Mouse (Mus musculus): Measurements from ENCODE around the gene Habp2. TPM values are rescaled to one million over a fixed set of nuclear protein-coding genes. Genes with fewer than 3 reads are reported as not detected.

The Habp2 gene
- total and polyA plus RNA-seq, 2 experiments from 2014 or later: not detected

GRCm38 (mm10) chr19:56367778-56368177 lies 80.8 kb downstream of the Habp2 start:
- no peaks in the 10 kb centered on the region for H3K9me3 ChIP-seq (ENCODE audit: low read length)
- no peaks in the 10 kb centered on the region for H3K4me1 ChIP-seq (ENCODE audit: insufficient read depth)
- H3K9ac ChIP-seq: no peak overlapping the region
- no peak overlapping the region for H3K4me2 ChIP-seq (ENCODE audit: low read depth)
- DNase-seq (no peak), ATAC-seq (no peak)
- no peak overlapping the region for H3K27ac ChIP-seq (ENCODE audit: low read depth, low read length)
- no peak overlapping the region for H3K4me3 ChIP-seq (ENCODE audit: low read depth, low read length)
- no peak for TF ChIP-seq CTCF (IDR thresholded peaks at IDR 0.05; ENCODE audit: low read depth)
- WGBS: 88% methylated on average over 7 of the region's 7 CpGs
- no peaks in the 10 kb centered on the region for H3K36me3 ChIP-seq (ENCODE audit: insufficient read depth)
- H3K27me3 ChIP-seq (ENCODE audit: insufficient read depth, low read length): no peaks in the 10 kb centered on the region

GRCm38 (mm10) chr19:56368912-56369311 lies 82.0 kb downstream of the Habp2 start:
- ATAC-seq: no peak

More at GRCm38 (mm10) chr19:56368912-56369311, 82.0 kb downstream of the Habp2 start:
- H3K4me1 ChIP-seq (ENCODE audit: insufficient read depth): no peaks in the 10 kb centered on the region
- H3K4me2 ChIP-seq (ENCODE audit: low read depth): no peak overlapping the region
- no peak overlapping the region for H3K4me3 ChIP-seq (ENCODE audit: low read depth, low read length)
- no peak overlapping the region for H3K9ac ChIP-seq
- H3K9me3 ChIP-seq (ENCODE audit: low read length): no peaks in the 10 kb centered on the region
- no peaks in the 10 kb centered on the region for H3K36me3 ChIP-seq (ENCODE audit: insufficient read depth)
- no peak for TF ChIP-seq CTCF (IDR thresholded peaks at IDR 0.05; ENCODE audit: low read depth)
- 87% methylated on average over 7 of the region's 7 CpGs for WGBS
- no peaks in the 10 kb centered on the region for H3K27me3 ChIP-seq (ENCODE audit: insufficient read depth, low read length)
- DNase-seq: no peak
- H3K27ac ChIP-seq (ENCODE audit: low read depth, low read length): no peak overlapping the region

Other genes with a start within 250 kb of the Habp2 start
- 0.76 and 0.85 TPM in 2 replicates for gene Nrap, start 102.9 kb downstream of the Habp2 start, total RNA-seq (2014; rRNA removed)
- gene Nrap, start 102.9 kb downstream of the Habp2 start, polyA plus RNA-seq (2015; fragmentation: Nextera tagmentation; extraction: Ambion mirVana): 0.64 and 0.86 TPM in 2 replicates
- gene Casp7, start 110.0 kb downstream of the Habp2 start, total RNA-seq (2014; rRNA removed): 21.4 and 23.7 TPM in 2 replicates
- gene Casp7, start 110.0 kb downstream of the Habp2 start, polyA plus RNA-seq (2015; fragmentation: Nextera tagmentation; extraction: Ambion mirVana): 23.8 and 28.8 TPM in 2 replicates
- gene Plekhs1, start 174.5 kb downstream of the Habp2 start, total RNA-seq (2014; rRNA removed): 0.14 and 0.15 TPM in 2 replicates
- gene Plekhs1, start 174.5 kb downstream of the Habp2 start, polyA plus RNA-seq (2015; fragmentation: Nextera tagmentation; extraction: Ambion mirVana): 0.28 and 0.29 TPM in 2 replicates